Mouse (Mus musculus): Measurements from ENCODE around the gene Synrg. TPM values are rescaled to one million over a fixed set of nuclear protein-coding genes. Genes with fewer than 3 reads are reported as not detected.
A peak's percentile ranks its signal among the peaks of the same experiment; 100 is the strongest.

Gene Synrg
- total and polyA plus RNA-seq, 3 experiments: 9.5 to 25.2 (median 15.8) TPM

DNA sequence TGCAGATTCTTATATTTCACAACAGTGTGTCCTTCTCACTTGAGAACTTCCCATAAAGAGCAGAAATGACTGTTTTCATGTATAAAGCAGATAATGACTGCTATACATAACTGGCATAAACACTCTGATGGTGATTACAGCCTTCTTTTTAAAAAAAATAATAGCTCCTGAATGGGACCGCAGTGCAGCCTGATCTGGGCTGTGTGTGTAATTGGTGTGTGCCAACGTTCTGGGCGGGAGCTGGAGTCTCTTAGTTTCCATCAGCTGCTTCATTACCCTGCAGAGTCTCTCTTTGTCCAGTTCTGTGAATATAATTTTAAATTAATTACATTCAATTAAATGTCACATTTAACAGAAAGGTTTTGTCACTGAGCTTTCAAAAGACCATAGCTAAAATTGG is 34.8 kb downstream of the Synrg start:
- Histone ChIP-seq H3K4me2 (ENCODE audit: insufficient read depth, low read depth, poor library complexity, severe bottlenecking) (no peak overlapping the region), H3K9me3 (replicated peaks; ENCODE audit: low read length) (no peaks in the 10 kb centered on the region), H3K9ac (ENCODE audit: insufficient read depth, low read depth) (no peak overlapping the region), H3K27ac (ENCODE audit: insufficient read depth, low read depth) (no peak overlapping the region), H3K36me3 (replicated peaks in 1 of 2; ENCODE audit: control insufficient read depth in 1 of 2, insufficient read depth in 1 of 2, low read length in 1 of 2) (peaks cover 61 to 80% of the 10 kb centered on the region in 2 experiments), H3K4me3 (replicated peaks in 1 of 3; ENCODE audit: low read depth in 2 of 3, low read length in 2 of 3, poor library complexity in 1 of 3) (no peak overlapping the region), H3K27me3 (replicated peaks) (no peaks in the 10 kb centered on the region), H3K79me2 (replicated peaks; ENCODE audit: control insufficient read depth, extremely low read depth, insufficient read depth, poor library complexity, severe bottlenecking) (no peaks in the 10 kb centered on the region), H3K4me1 (ENCODE audit: control insufficient read depth in 1 of 2, insufficient read depth in 2 of 2) (peaks cover 0 to 4% of the 10 kb centered on the region in 2 experiments; a peak in 1 of 4 replicates)
- dilution Hi-C loops (cut with MboI; ENCODE audit: extremely low pct_ligation_motif_present, extremely low pct_unique_long_range_greater_than_20kb, low sequenced_read_pairs): no loop called here
- DNase-seq (ENCODE audit: extremely low read depth): no peak
- in situ Hi-C loops (cut with MboI; ENCODE audit: low pct_ligation_motif_present, low pct_unique_long_range_greater_than_20kb, low sequenced_read_pairs): no loop called here
- TF ChIP-seq JUND (conservative IDR thresholded peaks at IDR 0.05; ENCODE audit: low read depth, low read length) (no peak), MAZ (IDR thresholded peaks at IDR 0.05; ENCODE audit: low read depth, low read length) (no peak), NELFE (IDR thresholded peaks at IDR 0.05; ENCODE audit: low read depth, low read length) (no peak), MYC (IDR thresholded peaks at IDR 0.05; ENCODE audit: low read depth, low read length) (no peak), KAT2A (IDR thresholded peaks at IDR 0.05; ENCODE audit: insufficient replicate concordance, low read length) (no peak), GABPA (IDR thresholded peaks at IDR 0.05; ENCODE audit: insufficient replicate concordance, low read depth, low read length) (no peak), CTCF (conservative IDR thresholded peaks at IDR 0.05 in 1 of 2, IDR thresholded peaks at IDR 0.05 in 1 of 2; ENCODE audit: low read depth in 2 of 2, low read length in 2 of 2) (no peak), MEF2A (IDR thresholded peaks at IDR 0.05; ENCODE audit: borderline replicate concordance, low read depth, low read length) (no peak), SMC3 (IDR thresholded peaks at IDR 0.05; ENCODE audit: low read depth, low read length) (no peak)

GRCm38 (mm10) chr11:83999411-83999915 is 35.2 kb downstream of the Synrg start:
- no peak overlapping the region for H3K27ac ChIP-seq (ENCODE audit: insufficient read depth, low read depth)
- no peak for TF ChIP-seq MEF2A (IDR thresholded peaks at IDR 0.05; ENCODE audit: borderline replicate concordance, low read depth, low read length)
- no peak for TF ChIP-seq POLR2A (IDR thresholded peaks at IDR 0.05; ENCODE audit: low read depth, low read length)
- no peak for TF ChIP-seq MAFK (IDR thresholded peaks at IDR 0.05; ENCODE audit: insufficient replicate concordance, low read length)
- no peak for TF ChIP-seq MAX (IDR thresholded peaks at IDR 0.05; ENCODE audit: low read length)
- no peak for DNase-seq (ENCODE audit: extremely low read depth)
- in situ Hi-C loops (cut with MboI; ENCODE audit: low pct_ligation_motif_present, low pct_unique_long_range_greater_than_20kb, low sequenced_read_pairs) (no loop called here), dilution Hi-C loops (cut with MboI; ENCODE audit: extremely low pct_ligation_motif_present, extremely low pct_unique_long_range_greater_than_20kb, low sequenced_read_pairs) (no loop called here)
- no peak overlapping the region for H3K9ac ChIP-seq (ENCODE audit: insufficient read depth, low read depth)
- no peak overlapping the region for H3K4me2 ChIP-seq (ENCODE audit: insufficient read depth, low read depth, poor library complexity, severe bottlenecking)
- H3K4me3 ChIP-seq (replicated peaks in 1 of 3; ENCODE audit: low read depth in 2 of 3, low read length in 2 of 3, poor library complexity in 1 of 3): no peak overlapping the region
- peaks cover 58 to 78% of the 10 kb centered on the region in 2 experiments for H3K36me3 ChIP-seq (replicated peaks in 1 of 2; ENCODE audit: control insufficient read depth in 1 of 2, insufficient read depth in 1 of 2, low read length in 1 of 2)
- no peaks in the 10 kb centered on the region for H3K9me3 ChIP-seq (replicated peaks; ENCODE audit: low read length)
- H3K27me3 ChIP-seq (replicated peaks): no peaks in the 10 kb centered on the region
- peaks cover 0 to 4% of the 10 kb centered on the region in 2 experiments; a peak in 1 of 4 replicates for H3K4me1 ChIP-seq (ENCODE audit: control insufficient read depth in 1 of 2, insufficient read depth in 2 of 2)
- no peaks in the 10 kb centered on the region for H3K79me2 ChIP-seq (replicated peaks; ENCODE audit: control insufficient read depth, extremely low read depth, insufficient read depth, poor library complexity, severe bottlenecking)

GRCm38 (mm10) chr11:84001257-84001656 is 37.0 kb downstream of the Synrg start:
- in situ Hi-C loops (cut with MboI; ENCODE audit: low pct_ligation_motif_present, low pct_unique_long_range_greater_than_20kb, low sequenced_read_pairs): no loop called here
- Histone ChIP-seq H3K9ac (ENCODE audit: insufficient read depth, low read depth) (no peak overlapping the region), H3K27ac (ENCODE audit: insufficient read depth, low read depth) (no peak overlapping the region), H3K36me3 (replicated peaks in 1 of 2; ENCODE audit: control insufficient read depth in 1 of 2, insufficient read depth in 1 of 2, low read length in 1 of 2) (peaks cover 47 to 75% of the 10 kb centered on the region in 2 experiments), H3K27me3 (replicated peaks) (no peaks in the 10 kb centered on the region), H3K79me2 (replicated peaks; ENCODE audit: control insufficient read depth, extremely low read depth, insufficient read depth, poor library complexity, severe bottlenecking) (no peaks in the 10 kb centered on the region), H3K4me1 (ENCODE audit: control insufficient read depth in 1 of 2, insufficient read depth in 2 of 2) (peaks cover 0 to 4% of the 10 kb centered on the region in 2 experiments; a peak in 1 of 4 replicates), H3K4me3 (replicated peaks in 1 of 3; ENCODE audit: low read depth in 2 of 3, low read length in 2 of 3, poor library complexity in 1 of 3) (no peak overlapping the region), H3K9me3 (replicated peaks; ENCODE audit: low read length) (no peaks in the 10 kb centered on the region), H3K4me2 (ENCODE audit: insufficient read depth, low read depth, poor library complexity, severe bottlenecking) (no peak overlapping the region)
- peak; percentile 35 for DNase-seq (ENCODE audit: extremely low read depth)
- dilution Hi-C loops (cut with MboI; ENCODE audit: extremely low pct_ligation_motif_present, extremely low pct_unique_long_range_greater_than_20kb, low sequenced_read_pairs): no loop called here
- TF ChIP-seq RCOR1 (conservative IDR thresholded peaks at IDR 0.05; ENCODE audit: low read depth, low read length) (no peak), CTCF (conservative IDR thresholded peaks at IDR 0.05 in 1 of 2, IDR thresholded peaks at IDR 0.05 in 1 of 2; ENCODE audit: low read depth in 2 of 2, low read length in 2 of 2) (peak; percentile 10 to 52; a peak in 2 of 4 replicates), RAD21 (IDR thresholded peaks at IDR 0.05; ENCODE audit: low read depth, low read length) (peak; percentile 48), SMC3 (IDR thresholded peaks at IDR 0.05; ENCODE audit: low read depth, low read length) (peak; percentile 35)

Measured in CH12.LX (cell line).